Mouse (Mus musculus) midbrain, embryonic 10.5 days (tissue): Measurements from ENCODE around the gene Cdc7. TPM values are rescaled to one million over a fixed set of nuclear protein-coding genes. Genes with fewer than 3 reads are reported as not detected.

Experiments used
- DNase-seq: peaks from one replicate; pipeline ENCODE4 v3.0.0-alpha.2; 2017; ENCODE audit warnings: low spot score
- H3K27ac ChIP-seq: fragments of 300-500 bp; sonication (generic); replicated peaks from 2 replicates; pipeline ENCODE4 v1.5.1; 2016; ENCODE audit warnings: mild to moderate bottlenecking
- H3K27me3 ChIP-seq: fragments of 300-500 bp; sonication (generic); 2 replicates; pipeline ENCODE4 v1.6.1; 2016; ENCODE audit warnings: low read depth, mild to moderate bottlenecking; ENCODE audit not compliant: poor library complexity, severe bottlenecking
- H3K36me3 ChIP-seq: fragments of 300-500 bp; sonication (generic); 2 replicates; pipeline ENCODE4 v1.6.1; 2016; ENCODE audit warnings: mild to moderate bottlenecking, moderate library complexity
- H3K4me1 ChIP-seq: fragments of 300-500 bp; sonication (generic); 2 replicates; pipeline ENCODE4 v1.6.1; 2016
- H3K4me3 ChIP-seq: fragments of 300-500 bp; sonication (generic); 2 replicates; pipeline ENCODE4 v1.5.1; 2016; ENCODE audit warnings: mild to moderate bottlenecking, moderate library complexity
- H3K9me3 ChIP-seq: fragments of 300-500 bp; sonication (generic); replicated peaks from 2 replicates; pipeline ENCODE4 v1.6.1; 2016; ENCODE audit warnings: mild to moderate bottlenecking
- WGBS: fragments of 180-500 bp; shearing (Covaris S2); methylation state at CpG from one replicate; pipeline ENCODE4 v1.1.7; 2016; 5-methylcytosine and 5-hydroxymethylcytosine counted together
- polyA plus RNA-seq: library from polyadenylated mRNA; unstranded; fragments of >200 nt; fragmentation: Nextera tagmentation; extraction: Ambion mirVana; gene quantifications from 2 replicates; pipeline ENCODE4 v1.2.1, GENCODE M21; 2016

Cdc7 gene
- polyA plus RNA-seq, 1 experiment from 2014 or later = 63.5 TPM

GRCm38 (mm10) chr5:106996539-106997244 lies 32.6 kb downstream of the Cdc7 start:
- H3K36me3 ChIP-seq = no peaks in the 10 kb centered on the region
- H3K4me3 ChIP-seq = no peak overlapping the region
- H3K9me3 ChIP-seq = no peaks in the 10 kb centered on the region
- H3K4me1 ChIP-seq = peaks cover 22% of the 10 kb centered on the region
- 72% methylated on average over 7 of the region's 7 CpGs for WGBS
- DNase-seq = no peak
- H3K27me3 ChIP-seq = no peaks in the 10 kb centered on the region
- H3K27ac ChIP-seq = 0 out of 2 replicates have a peak overlapping the region, but pooled peaks have one; percentile 42

- H3K9me3 ChIP-seq = no peaks in the 10 kb centered on the region; the same call in 1 of the 2 replicates
- peaks cover 16% of the 10 kb centered on the region for H3K4me1 ChIP-seq
- no peaks in the 10 kb centered on the region for H3K27me3 ChIP-seq
- H3K4me3 ChIP-seq = no peak overlapping the region
- H3K27ac ChIP-seq = peak overlapping the region; percentile 60
- WGBS = 55% methylated on average over 11 of the region's 11 CpGs
- no peaks in the 10 kb centered on the region for H3K36me3 ChIP-seq
- DNase-seq = no peak
These were observed 37.4 kb downstream of the Cdc7 start for GRCm38 (mm10) chr5:107001396-107002090.

- no peak for DNase-seq
- H3K27me3 ChIP-seq = no peaks in the 10 kb centered on the region
- H3K4me3 ChIP-seq = no peak overlapping the region
- peaks cover 16% of the 10 kb centered on the region for H3K4me1 ChIP-seq
- H3K9me3 ChIP-seq = no peaks in the 10 kb centered on the region; the same call in 1 of the 2 replicates
- 25% methylated on average over 2 of the region's 5 CpGs for WGBS
- no peaks in the 10 kb centered on the region for H3K36me3 ChIP-seq
- H3K27ac ChIP-seq = peak overlapping the region; percentile 60; the same call in 1 of the 2 replicates
These were observed 37.9 kb downstream of the Cdc7 start for GRCm38 (mm10) chr5:107002091-107002416.

- DNase-seq = no peak
- H3K4me3 ChIP-seq = no peak overlapping the region
- no peaks in the 10 kb centered on the region for H3K36me3 ChIP-seq
- WGBS = 94% methylated on average over 3 of the region's 3 CpGs
- peaks cover 21% of the 10 kb centered on the region for H3K4me1 ChIP-seq
- no peaks in the 10 kb centered on the region for H3K27me3 ChIP-seq
- no peak overlapping the region for H3K27ac ChIP-seq
- H3K9me3 ChIP-seq = no peaks in the 10 kb centered on the region; the same call in 1 of the 2 replicates
These were observed 45.6 kb downstream of the Cdc7 start for GRCm38 (mm10) chr5:107009721-107010120.

- Histone ChIP-seq H3K4me1 (peaks cover 27% of the 10 kb centered on the region), H3K9me3 (no peaks in the 10 kb centered on the region; the same call in 1 of the 2 replicates), H3K27ac (no peak overlapping the region), H3K36me3 (no peaks in the 10 kb centered on the region), H3K27me3 (no peaks in the 10 kb centered on the region), H3K4me3 (no peak overlapping the region)
- DNase-seq = no peak
- 71% methylated on average over 3 of the region's 3 CpGs for WGBS
These were observed 46.2 kb downstream of the Cdc7 start for GRCm38 (mm10) chr5:107010300-107010699.

- Histone ChIP-seq H3K27me3 (no peaks in the 10 kb centered on the region; the same call in 1 of the 2 replicates), H3K36me3 (no peaks in the 10 kb centered on the region), H3K9me3 (no peaks in the 10 kb centered on the region), H3K27ac (no peak overlapping the region), H3K4me3 (no peak overlapping the region), H3K4me1 (peaks cover 37% of the 10 kb centered on the region)
- DNase-seq = no peak
- 67% methylated on average over 7 of the region's 7 CpGs for WGBS
These were observed 47.4 kb downstream of the Cdc7 start for GRCm38 (mm10) chr5:107011316-107012029.

- Histone ChIP-seq H3K36me3 (no peaks in the 10 kb centered on the region), H3K27ac (no peak overlapping the region), H3K27me3 (no peaks in the 10 kb centered on the region; the same call in 1 of the 2 replicates), H3K4me1 (peaks cover 37% of the 10 kb centered on the region), H3K9me3 (no peaks in the 10 kb centered on the region), H3K4me3 (no peak overlapping the region)
- DNase-seq = no peak
- WGBS = 42% methylated on average over 11 of the region's 11 CpGs
These were observed 48.1 kb downstream of the Cdc7 start for GRCm38 (mm10) chr5:107012030-107012715.

- H3K4me1 ChIP-seq = peaks cover 37% of the 10 kb centered on the region
- no peak overlapping the region for H3K27ac ChIP-seq
- H3K27me3 ChIP-seq = no peaks in the 10 kb centered on the region; the same call in 1 of the 2 replicates
- 90% methylated on average over 2 of the region's 2 CpGs for WGBS
- H3K36me3 ChIP-seq = no peaks in the 10 kb centered on the region
- DNase-seq = no peak
- no peak overlapping the region for H3K4me3 ChIP-seq
- no peaks in the 10 kb centered on the region for H3K9me3 ChIP-seq
These were observed 49.3 kb downstream of the Cdc7 start for GRCm38 (mm10) chr5:107013393-107013792.

- DNase-seq = no peak
- WGBS = 90% methylated on average over 7 of the region's 7 CpGs
- Histone ChIP-seq H3K9me3 (no peaks in the 10 kb centered on the region), H3K36me3 (no peaks in the 10 kb centered on the region), H3K27ac (no peak overlapping the region), H3K4me3 (no peak overlapping the region), H3K4me1 (peaks cover 37% of the 10 kb centered on the region), H3K27me3 (no peaks in the 10 kb centered on the region; the same call in 1 of the 2 replicates)
These were observed 50.0 kb downstream of the Cdc7 start for GRCm38 (mm10) chr5:107014146-107014545.

- DNase-seq = no peak
- Histone ChIP-seq H3K27me3 (no peaks in the 10 kb centered on the region; the same call in 1 of the 2 replicates), H3K27ac (no peak overlapping the region), H3K9me3 (no peaks in the 10 kb centered on the region), H3K4me1 (peaks cover 39% of the 10 kb centered on the region), H3K4me3 (no peak overlapping the region), H3K36me3 (no peaks in the 10 kb centered on the region)
- WGBS = 70% methylated on average over 2 of the region's 2 CpGs
These were observed 50.9 kb downstream of the Cdc7 start for GRCm38 (mm10) chr5:107015046-107015421.

- Histone ChIP-seq H3K9me3 (no peaks in the 10 kb centered on the region), H3K36me3 (no peaks in the 10 kb centered on the region), H3K4me1 (peaks cover 44% of the 10 kb centered on the region), H3K27me3 (no peaks in the 10 kb centered on the region; the same call in 1 of the 2 replicates), H3K27ac (peak overlapping the region; percentile 50), H3K4me3 (no peak overlapping the region)
- DNase-seq = no peak
- WGBS = 34% methylated on average over 10 of the region's 10 CpGs
These were observed 51.4 kb downstream of the Cdc7 start for GRCm38 (mm10) chr5:107015422-107016081.

GRCm38 (mm10) chr5:107016538-107016937 lies 52.4 kb downstream of the Cdc7 start:
- H3K4me3 ChIP-seq = no peak overlapping the region
- no peaks in the 10 kb centered on the region; the same call in 1 of the 2 replicates for H3K27me3 ChIP-seq
- H3K27ac ChIP-seq = no peak overlapping the region
- no peaks in the 10 kb centered on the region for H3K9me3 ChIP-seq
- no peaks in the 10 kb centered on the region for H3K36me3 ChIP-seq
- WGBS = 80% methylated on average over 4 of the region's 4 CpGs
- no peak for DNase-seq
- H3K4me1 ChIP-seq = peaks cover 41% of the 10 kb centered on the region
